Mouse (Mus musculus) spleen, postnatal 4 days (tissue): Measurements from ENCODE around the gene Atf6b.

Experiments used
- DNase-seq, 2 experiments: peaks; one replicate each; pipeline ENCODE4 v3.0.0; 2022; ENCODE audit warnings: low spot score in 2 of 2

Atf6b gene

GRCm38 (mm10) chr17:34664472-34664871 lies 17.5 kb downstream of the Atf6b start:
- DNase-seq, result no peak

DNA sequence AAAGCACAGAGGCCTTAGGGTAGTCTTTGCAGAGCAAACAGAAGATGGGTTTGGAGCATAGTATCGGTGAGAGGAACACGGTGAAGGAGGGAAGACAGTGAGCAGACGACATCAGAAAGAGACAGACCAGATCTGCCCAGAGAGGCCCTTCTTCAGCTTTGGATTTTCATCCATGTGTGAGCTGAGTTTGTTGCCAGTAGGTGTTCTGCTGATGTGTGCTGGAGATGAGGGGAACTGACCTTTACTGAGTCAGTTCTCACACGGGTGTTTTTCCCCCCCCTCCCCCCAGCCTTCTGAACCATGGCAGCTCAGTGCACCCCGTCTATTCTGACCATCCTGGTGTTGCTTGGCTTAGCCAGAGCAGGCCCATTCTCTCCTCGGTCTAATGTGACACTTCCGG lies 23.3 kb downstream of the Atf6b start, which contains the start of gene Tnxb:
TSS of gene Tnxb (plus strand) at position 301 of the 400 bp plus-strand sequence.
- DNase-seq, result no peak

- DNase-seq, result no peak
Measured at GRCm38 (mm10) chr17:34671151-34672066, 24.5 kb downstream of the Atf6b start.

- no peak for DNase-seq
Measured at GRCm38 (mm10) chr17:34672246-34672792, 25.4 kb downstream of the Atf6b start.

GRCm38 (mm10) chr17:34673139-34673538 lies 26.2 kb downstream of the Atf6b start:
- DNase-seq, result no peak

GRCm38 (mm10) chr17:34674524-34675204 lies 27.7 kb downstream of the Atf6b start:
- DNase-seq, result no peak

- DNase-seq, result no peak
Measured at GRCm38 (mm10) chr17:34675205-34676092, 28.5 kb downstream of the Atf6b start.

GRCm38 (mm10) chr17:34676093-34676460 lies 29.1 kb downstream of the Atf6b start:
- no peak for DNase-seq

DNA sequence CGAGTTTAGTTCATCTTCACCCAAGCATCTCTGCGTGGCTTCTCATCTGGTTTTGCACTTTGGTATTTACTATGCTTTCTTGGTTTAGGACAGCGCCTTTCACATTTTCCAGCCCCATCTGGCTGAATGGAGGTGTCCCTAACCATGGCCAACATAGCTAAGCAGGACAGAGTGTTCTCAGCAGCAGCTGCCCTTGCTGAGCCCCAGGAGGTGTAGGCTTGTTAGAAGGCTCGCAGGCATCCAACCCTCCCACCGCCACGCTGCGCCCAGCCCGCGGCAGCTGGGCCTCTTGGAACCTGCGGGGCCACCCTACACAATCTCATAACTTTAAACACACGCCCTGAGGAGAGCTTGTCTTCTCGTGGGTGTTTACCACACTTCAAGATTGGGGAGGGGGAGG lies 29.7 kb downstream of the Atf6b start:
- no peak for DNase-seq

GRCm38 (mm10) chr17:34680191-34680590 lies 33.2 kb downstream of the Atf6b start:
- DNase-seq, result no peak

- no peak for DNase-seq
Measured at GRCm38 (mm10) chr17:34680621-34681020, 33.7 kb downstream of the Atf6b start.

DNA sequence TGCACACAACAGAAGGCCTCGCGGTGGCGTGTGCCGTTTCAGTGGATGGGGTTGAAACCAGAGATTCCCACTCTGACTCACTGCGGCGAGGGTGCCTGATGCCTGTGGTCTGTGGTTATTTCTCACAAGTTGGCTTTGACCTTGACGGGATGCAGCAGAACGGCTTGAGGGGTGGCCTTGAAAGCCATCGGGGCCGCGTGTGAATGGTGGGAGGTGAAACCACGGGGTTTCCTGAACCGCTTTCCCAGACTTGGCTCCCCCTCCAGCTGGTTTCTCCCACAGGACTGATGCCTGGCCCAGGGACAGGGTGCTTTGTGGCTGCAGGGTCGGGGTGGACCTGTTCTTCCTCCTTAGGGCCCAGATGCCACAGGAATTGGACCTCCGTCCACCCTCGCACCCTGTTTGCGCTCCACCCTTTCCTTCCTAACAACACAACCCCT lies 34.2 kb downstream of the Atf6b start:
- no peak for DNase-seq

GRCm38 (mm10) chr17:34681881-34682536 lies 35.1 kb downstream of the Atf6b start:
- DNase-seq, result no peak

DNA sequence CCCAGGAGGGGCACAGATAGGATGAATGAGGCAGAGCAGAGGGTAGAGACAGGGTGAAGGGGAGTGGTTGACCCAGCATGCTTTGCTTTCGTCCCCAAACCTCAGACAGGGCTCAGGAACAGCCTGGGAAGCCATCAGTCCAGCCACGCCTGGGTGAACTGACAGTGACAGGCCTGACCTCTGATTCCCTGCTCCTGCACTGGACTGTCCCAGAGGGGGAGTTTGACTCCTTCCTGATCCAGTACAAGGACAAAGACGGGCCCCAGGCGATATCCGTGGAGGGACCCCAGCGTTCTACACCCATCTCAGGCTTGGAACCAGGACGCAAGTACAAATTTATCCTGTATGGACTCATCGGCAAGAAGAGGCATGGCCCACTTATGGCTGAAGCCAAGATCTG lies 36.2 kb downstream of the Atf6b start:
- no peak for DNase-seq

DNA sequence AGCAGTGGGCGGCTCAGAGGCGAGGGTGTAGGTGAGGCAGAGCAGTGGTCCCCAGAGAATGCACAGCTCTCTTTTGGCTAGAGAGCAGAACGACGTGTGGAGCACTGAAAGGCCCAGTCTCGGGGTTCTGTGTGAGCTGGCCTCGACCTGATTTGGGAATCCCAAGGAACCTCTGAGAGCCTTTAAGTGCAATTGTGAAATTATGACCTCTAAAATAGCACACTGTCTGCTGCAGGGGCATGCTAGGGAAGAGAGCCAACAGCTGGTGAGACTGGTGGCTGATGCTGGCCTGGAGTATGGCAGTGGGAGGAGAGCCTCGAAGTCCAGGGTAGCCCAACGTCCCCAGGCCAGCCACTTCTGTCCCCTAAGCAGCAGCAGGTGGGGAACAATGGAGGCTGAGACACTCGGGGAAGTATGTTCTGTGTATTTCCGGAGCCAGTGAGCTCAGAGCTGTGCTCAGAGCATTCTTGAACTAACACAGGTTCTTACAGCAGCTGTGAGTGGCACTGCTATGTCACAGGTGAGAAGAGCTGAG lies 36.8 kb downstream of the Atf6b start:
- DNase-seq, result no peak

DNA sequence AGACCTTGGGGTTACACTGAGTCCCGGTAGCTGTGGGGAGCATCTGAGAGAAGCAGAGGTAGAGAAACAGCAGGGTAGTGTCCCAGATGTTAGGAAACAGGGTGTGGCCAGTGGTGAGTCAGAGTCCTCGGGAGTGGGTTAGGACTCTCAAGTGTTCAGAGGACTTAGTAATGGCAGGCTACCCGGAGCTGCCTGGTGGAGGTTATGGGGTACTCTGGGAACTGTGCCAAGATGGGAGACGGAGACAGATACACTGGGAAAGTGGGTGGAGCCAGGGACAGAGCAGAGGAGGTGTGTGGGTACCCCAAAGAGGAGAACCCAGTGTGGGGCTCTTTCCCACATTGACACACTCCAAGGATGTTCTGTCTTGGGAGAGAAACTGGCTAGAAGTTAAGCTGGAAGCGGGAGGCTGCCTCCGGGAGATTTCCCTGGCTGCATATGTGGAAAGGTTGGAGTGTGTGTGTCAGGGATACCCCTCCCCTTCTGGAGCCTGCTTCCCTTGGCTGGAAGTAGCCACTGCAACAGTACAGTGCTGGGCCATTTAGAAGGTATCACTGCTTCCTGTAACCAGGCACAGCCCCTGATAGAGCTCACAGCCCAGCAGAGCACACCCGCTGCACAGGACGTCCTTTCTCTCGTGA lies 37.4 kb downstream of the Atf6b start:
- DNase-seq, result no peak

- DNase-seq, result no peak
Measured at GRCm38 (mm10) chr17:34685120-34686110, 38.5 kb downstream of the Atf6b start.

- DNase-seq, result no peak
Measured at GRCm38 (mm10) chr17:34688889-34689288, 41.9 kb downstream of the Atf6b start.

DNA sequence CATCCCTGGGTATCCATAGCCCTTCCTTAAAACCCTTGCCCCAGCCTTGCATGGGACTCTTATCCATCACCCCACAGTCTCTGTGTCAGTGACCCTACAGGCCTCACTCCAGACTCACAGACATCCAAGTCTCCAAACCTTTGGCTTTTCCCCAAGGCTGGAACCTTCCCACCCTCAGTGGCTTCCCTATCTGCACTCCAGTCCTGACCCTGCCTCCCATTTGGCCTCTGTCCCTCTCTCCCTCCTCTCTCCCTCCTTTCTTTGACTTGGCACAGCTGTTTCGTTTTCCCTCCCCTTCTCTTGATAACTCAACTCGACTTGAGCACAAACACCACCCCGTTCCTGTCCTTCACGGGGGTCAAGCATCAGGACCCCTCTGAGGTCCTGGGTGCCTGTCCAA lies 43.5 kb downstream of the Atf6b start:
- no peak for DNase-seq
